Mouse (Mus musculus): ENCODE measurements around the gene Trim58.

Gene Trim58

DNA sequence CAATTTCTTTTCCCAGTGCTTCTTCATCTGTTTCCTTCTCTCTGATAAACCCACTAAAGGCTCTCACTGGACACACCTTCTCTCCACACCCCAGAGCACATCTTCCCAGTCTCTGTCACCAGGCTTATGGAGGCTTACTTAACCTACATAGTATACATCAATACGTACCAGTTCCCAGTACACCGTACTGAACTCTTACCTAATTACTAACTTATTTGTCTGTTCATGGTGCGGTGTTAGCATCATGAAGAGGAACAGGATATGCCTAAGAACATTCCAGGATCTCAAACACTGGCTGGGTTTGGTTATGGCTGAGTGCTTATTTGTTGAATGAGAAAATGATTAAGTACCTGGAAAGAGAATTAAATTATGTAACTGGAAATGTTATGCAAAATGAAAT is 14.9 kb downstream of the Trim58 start:
- DNase-seq = no peak

DNA sequence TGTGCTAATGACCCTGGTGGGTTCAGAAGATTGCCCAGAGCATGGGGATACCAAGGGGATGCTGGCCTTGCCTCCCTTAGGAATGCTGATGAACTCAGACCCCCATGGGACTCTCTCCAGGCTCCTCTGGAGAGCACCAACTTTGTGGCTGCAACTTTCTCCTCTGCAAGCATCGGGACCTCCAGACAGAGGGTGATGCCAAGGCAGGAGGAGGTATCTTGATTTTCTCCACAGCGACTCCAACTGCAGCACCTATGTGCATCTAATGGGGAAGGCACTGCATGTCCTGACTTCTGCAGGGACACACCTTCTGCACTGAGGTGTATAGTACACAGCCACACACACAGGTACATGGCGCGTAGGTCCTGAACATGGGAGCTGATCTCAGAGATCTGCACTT is 18.3 kb downstream of the Trim58 start, which contains the start of gene Olfr322:
Gene Olfr322, plus strand, starts transcription at position 187 of the 400 bp plus-strand sequence.
- DNase-seq = no peak

DNA sequence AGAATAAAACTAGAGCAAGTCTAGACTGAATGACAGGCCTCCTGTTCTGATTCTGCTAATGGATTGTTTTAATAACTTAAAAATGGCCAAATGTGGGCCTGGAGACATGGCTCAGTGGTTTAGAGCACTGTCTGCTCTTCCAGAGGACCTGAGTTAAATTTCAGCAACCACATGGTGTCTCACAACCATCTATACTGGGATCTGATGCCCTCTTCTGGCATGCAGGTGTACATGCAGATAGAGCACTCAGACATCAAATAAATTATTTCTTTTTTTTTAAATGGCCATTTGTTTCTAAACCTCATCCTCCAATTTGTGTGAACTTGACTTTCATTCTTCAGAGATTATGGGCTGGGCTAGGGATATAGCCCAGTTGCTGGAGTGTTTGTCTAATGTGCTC is 29.0 kb downstream of the Trim58 start:
- DNase-seq = no peak

DNA sequence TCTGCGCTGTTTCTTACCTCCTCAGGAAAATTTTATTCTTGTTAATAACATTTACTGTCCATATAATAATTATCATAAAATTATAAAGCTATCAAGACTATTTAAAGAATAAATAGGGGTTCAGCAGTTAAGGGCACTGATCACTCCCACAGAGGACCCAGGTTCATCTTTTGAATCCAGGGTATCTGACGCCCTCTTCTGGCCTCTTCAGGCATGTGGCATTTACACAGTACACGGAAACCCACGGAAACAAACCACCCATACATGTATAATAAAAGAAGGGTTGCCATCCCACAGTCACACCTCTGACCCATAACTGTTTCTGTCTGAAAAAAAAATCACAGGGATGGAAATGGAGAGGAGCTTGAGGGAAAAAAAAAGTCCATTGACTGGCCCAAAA is 31.6 kb downstream of the Trim58 start:
- no peak for DNase-seq

DNA sequence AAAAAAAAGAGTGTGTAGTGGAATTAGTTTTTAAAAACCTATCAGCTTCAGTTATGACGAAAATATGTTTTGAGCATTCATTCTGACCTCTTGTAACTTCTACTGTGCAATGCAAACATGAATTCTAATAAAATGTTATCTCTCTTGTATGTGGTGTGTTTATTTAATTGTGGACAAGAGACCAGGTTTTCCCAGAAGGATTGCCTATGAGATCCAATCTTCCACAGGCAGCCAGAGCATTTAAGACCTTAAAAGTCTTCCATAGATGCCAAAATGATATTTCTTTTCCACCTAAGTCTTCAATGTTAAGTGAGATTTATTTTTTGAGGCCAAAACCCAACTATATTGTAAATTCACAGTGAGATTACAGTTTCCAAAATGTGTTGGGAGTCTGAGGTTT is 40.5 kb downstream of the Trim58 start, which contains the start of gene Olfr320:
Gene Olfr320, plus strand, starts transcription at position 301 of the 400 bp plus-strand sequence.
- no peak for DNase-seq

DNA sequence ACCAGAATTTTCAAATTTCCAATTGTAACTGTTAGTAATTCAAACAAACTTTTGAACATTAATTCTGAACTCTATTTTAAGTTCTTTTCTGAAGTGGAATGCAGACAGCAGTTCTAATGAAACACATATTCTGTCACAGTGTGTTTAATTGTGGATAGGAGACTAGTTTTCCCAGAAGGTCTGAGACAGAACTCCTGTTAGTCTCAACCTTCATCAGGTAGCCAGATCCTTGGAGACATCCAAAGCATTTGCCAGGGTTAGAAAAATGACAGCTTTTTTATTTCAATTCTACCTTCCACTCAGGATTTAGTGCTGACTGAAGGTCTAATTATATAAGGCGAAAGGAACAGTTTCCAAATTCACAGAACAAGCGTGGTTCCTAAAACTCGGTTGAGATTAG is 58.6 kb downstream of the Trim58 start, which contains the start of gene Olfr319:
Gene Olfr319, plus strand, starts transcription at position 301 of the 400 bp plus-strand sequence.
- DNase-seq = no peak

All from thymus, postnatal 25 days (tissue).